Mouse (Mus musculus): ENCODE results near the gene Omt2b. TPM values are rescaled to one million over a fixed set of nuclear protein-coding genes. Genes with fewer than 3 reads are reported as not detected.
"Not testable (repeated sequence)": the region's sequence is repeated elsewhere in the genome, so short reads cannot be mapped to it uniquely, and the experiment has no call there.

Omt2b gene
- not detected in 2 replicates for polyA plus RNA-seq (2015; fragmentation: Nextera tagmentation; extraction: Ambion mirVana)

DNA sequence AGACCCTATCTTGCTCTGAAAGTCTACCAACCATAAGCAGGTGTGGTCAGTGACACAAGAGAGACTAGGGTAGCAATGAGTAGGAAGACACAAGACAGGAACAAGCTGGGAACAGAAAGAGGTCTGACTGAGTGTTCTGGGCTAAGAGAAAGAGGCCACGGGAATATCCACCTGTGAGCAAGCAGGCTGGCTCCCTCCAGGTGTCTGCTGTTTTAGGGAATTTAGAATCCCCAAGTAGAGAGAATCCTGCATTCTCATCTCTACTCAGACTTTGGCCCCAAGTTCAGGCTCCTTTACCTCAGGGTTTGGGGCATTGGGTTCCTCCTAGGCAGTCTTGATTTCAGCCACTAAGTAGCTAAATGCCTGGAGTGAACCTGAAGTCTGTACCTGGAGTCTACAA is at the start of gene Omt2b:
TSS of gene Omt2b (plus strand) at position 301 of the 400 bp plus-strand sequence.
- not testable (repeated sequence) for H3K27ac ChIP-seq; H3K4me1 ChIP-seq (replicated peaks); DNase-seq; H3K36me3 ChIP-seq; H3K9me3 ChIP-seq (replicated peaks); H3K4me2 ChIP-seq; H3K4me3 ChIP-seq (replicated peaks); H3K27me3 ChIP-seq; H3K9ac ChIP-seq; ATAC-seq (ENCODE audit: low read depth)
- WGBS (ENCODE audit: insufficient replicate concordance) = 77% methylated on average over 1 of the region's 1 CpGs

DNA sequence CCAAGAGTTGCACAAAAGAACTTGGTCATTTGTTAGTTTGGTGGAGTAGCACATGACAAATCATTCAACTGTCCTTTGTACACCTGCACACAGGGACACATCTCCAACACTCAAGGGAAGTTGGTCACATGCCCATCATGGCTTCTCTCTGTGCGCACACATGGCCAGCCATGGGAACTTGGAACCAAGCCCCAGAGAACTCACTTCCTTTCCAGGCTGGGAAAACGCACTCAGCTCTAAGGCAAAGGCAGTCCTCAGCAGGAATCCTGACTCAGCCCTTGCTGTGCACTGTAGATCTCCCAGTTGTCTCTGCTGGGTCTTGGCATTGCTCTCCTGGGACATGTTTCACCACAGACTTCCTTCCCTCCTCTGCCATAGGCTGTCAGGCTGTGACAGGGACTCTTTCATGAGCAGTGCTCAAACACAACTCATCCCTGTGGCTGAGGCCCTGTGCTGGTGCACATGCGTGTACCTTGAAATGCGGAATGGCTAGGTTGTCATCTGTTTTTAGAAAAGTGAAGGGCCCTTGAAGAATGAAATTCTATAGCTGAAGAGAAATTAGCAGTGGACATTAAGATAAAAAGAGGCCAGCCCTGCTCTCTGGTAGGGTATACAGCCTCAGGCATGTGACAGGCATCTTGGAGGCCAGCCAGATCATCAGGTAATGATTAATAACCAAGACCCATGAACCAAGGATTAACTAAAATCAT is 45.2 kb upstream of the Omt2b start:
- not testable (repeated sequence) for ATAC-seq (ENCODE audit: low read depth); H3K4me2 ChIP-seq; H3K27me3 ChIP-seq; H3K4me1 ChIP-seq (replicated peaks); H3K27ac ChIP-seq; H3K9me3 ChIP-seq (replicated peaks); DNase-seq; H3K4me3 ChIP-seq (replicated peaks); H3K9ac ChIP-seq; H3K36me3 ChIP-seq
- 68% methylated on average over 4 of the region's 4 CpGs for WGBS (ENCODE audit: insufficient replicate concordance)

DNA sequence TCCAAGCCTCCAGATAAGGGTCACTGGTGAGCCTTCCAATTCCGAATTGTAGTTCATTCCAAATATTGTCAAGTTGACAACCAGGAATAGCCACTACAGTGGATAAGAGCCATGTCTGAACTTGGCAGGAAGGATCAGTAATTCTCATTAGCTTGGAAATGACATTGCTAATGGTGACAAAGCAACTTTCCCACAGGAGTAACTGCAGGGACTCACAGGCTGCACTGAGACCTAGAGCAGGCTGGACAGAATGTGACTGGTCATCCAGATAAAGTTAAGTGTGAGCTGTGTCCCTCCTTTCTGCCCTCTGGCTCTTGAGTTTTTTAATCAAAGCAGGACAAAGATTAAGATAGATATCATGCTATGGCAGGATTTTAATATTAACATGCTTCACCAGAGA is 38.3 kb upstream of the Omt2b start:
- not testable (repeated sequence) for H3K36me3 ChIP-seq; H3K27me3 ChIP-seq; H3K9me3 ChIP-seq (replicated peaks); DNase-seq; ATAC-seq (ENCODE audit: low read depth); H3K4me3 ChIP-seq (replicated peaks); H3K27ac ChIP-seq; H3K4me2 ChIP-seq; H3K9ac ChIP-seq; H3K4me1 ChIP-seq (replicated peaks)
- 43% methylated on average over 1 of the region's 1 CpGs for WGBS (ENCODE audit: insufficient replicate concordance)

DNA sequence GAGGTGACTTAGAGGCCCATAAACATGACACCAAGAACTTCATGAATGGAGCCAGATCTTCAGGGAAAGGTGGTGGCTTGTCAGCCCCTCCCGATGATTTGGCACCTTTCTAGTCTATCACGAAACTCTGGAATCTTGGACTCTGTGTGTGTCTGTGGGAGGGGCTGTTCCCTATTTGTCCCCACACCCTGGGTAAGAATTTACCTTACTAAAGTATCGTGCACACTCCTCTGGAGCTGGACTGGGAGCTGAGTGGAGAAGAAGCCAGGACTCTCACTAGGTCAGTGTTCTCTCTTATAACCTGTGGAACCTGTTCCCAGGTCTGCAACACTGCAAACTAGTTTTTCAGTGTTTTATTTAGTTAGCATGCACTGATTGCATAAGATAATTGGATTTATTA is 37.7 kb upstream of the Omt2b start, which contains the start of gene Gm10639:
TSS of gene Gm10639 (plus strand) at position 201 of the 400 bp plus-strand sequence.
- H3K27me3 ChIP-seq; H3K4me1 ChIP-seq (replicated peaks); H3K27ac ChIP-seq; ATAC-seq (ENCODE audit: low read depth); H3K9ac ChIP-seq; H3K4me3 ChIP-seq (replicated peaks); H3K4me2 ChIP-seq; DNase-seq; H3K36me3 ChIP-seq; H3K9me3 ChIP-seq (replicated peaks): not testable (repeated sequence)
- WGBS (ENCODE audit: insufficient replicate concordance) = 67% methylated on average over 3 of the region's 3 CpGs

DNA sequence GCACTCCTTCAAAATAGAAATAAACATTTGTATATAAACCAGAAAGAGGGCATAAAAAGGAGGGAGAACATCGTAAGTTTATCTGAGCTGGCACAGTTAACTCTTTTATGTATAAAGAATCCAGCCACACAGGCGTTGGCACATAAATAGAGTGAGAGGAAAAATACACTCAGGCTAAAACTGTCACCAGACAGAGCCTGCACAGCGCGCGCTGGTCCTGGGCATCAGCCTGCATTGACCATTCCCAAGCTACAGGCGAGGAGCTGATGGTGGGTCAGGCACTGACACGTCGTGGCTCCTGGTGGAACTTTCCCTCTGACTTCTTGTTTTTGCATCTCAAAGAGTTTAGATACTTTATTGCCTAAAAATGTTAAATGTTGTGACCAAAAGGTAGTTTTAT is 34.9 kb upstream of the Omt2b start:
- H3K36me3 ChIP-seq; H3K4me3 ChIP-seq (replicated peaks); H3K4me2 ChIP-seq; H3K27ac ChIP-seq; H3K27me3 ChIP-seq; ATAC-seq (ENCODE audit: low read depth); H3K9me3 ChIP-seq (replicated peaks); H3K4me1 ChIP-seq (replicated peaks); DNase-seq; H3K9ac ChIP-seq: not testable (repeated sequence)
- WGBS (ENCODE audit: insufficient replicate concordance) = 74% methylated on average over 8 of the region's 8 CpGs

DNA sequence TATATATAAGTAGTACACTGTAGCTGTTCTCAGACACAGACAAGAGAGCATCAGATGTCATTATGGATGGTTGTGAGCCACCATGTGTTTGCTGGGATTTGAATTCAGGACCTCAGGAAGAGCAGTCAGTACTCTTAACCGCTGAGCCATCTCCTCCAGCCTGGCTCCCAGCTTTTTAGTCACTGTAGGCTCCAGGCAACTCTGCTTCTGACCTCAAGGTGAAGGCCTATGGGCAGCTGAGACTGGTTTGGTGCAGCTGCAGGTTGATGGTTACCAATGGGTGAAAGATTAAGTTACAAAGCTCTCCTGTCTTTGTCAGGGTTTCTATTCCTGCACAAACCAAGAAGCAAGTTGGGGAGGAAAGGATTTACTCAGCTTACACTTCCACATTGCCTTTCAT is 33.7 kb upstream of the Omt2b start:
- H3K36me3 ChIP-seq; H3K4me1 ChIP-seq (replicated peaks); H3K4me3 ChIP-seq (replicated peaks); H3K9ac ChIP-seq; ATAC-seq (ENCODE audit: low read depth); H3K9me3 ChIP-seq (replicated peaks); H3K27me3 ChIP-seq; H3K4me2 ChIP-seq; DNase-seq; H3K27ac ChIP-seq: not testable (repeated sequence)
- WGBS (ENCODE audit: insufficient replicate concordance) = 27% methylated on average over 1 of the region's 1 CpGs

DNA sequence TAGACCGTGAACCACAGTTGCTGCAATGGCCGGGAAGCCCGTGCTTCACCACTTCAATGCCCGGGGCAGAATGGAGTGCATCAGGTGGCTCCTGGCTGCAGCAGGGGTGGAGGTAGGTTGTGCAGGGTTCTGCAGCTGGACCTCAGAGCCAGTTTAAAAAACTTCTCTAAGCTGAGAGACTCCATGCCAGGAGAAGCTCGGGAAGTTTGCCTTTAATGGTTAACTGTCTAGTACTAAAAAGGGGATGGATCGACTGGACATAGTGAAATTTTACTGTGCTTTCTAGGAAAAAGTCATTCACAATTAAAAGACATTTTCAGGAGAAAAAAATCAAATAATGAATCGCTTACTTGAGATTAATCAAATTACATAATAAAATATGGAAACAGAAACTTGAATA is 32.6 kb upstream of the Omt2b start:
- H3K27me3 ChIP-seq; ATAC-seq (ENCODE audit: low read depth); H3K9ac ChIP-seq; DNase-seq; H3K9me3 ChIP-seq (replicated peaks); H3K4me1 ChIP-seq (replicated peaks); H3K27ac ChIP-seq; H3K4me3 ChIP-seq (replicated peaks); H3K4me2 ChIP-seq; H3K36me3 ChIP-seq: not testable (repeated sequence)
- 63% methylated on average over 7 of the region's 7 CpGs for WGBS (ENCODE audit: insufficient replicate concordance)

DNA sequence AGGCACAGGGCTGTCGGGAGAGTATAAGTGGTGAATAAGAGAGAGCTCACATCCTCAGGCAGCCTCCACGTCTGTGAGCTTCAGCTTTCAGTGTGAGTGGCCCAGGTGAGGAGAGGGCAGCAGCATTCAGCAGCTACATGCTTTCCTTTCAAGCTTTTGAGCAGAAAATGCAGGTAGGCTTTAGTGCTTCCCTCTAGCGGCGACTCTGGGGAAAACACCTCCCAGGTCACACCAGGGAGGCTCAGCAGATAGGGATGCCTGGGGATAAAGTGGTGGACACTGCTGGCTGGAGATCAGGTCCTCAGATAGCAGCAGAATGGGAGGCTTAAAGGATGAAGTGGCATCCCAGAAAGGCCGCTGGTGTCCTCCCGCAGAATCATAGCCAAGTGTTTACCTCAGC is 31.3 kb upstream of the Omt2b start:
- H3K4me2 ChIP-seq; H3K9ac ChIP-seq; H3K4me3 ChIP-seq (replicated peaks); H3K4me1 ChIP-seq (replicated peaks); H3K27ac ChIP-seq; ATAC-seq (ENCODE audit: low read depth); H3K27me3 ChIP-seq; H3K9me3 ChIP-seq (replicated peaks); H3K36me3 ChIP-seq: not testable (repeated sequence)
- DNase-seq = peak; percentile 34
- 9% methylated on average over 6 of the region's 6 CpGs for WGBS (ENCODE audit: insufficient replicate concordance)

DNA sequence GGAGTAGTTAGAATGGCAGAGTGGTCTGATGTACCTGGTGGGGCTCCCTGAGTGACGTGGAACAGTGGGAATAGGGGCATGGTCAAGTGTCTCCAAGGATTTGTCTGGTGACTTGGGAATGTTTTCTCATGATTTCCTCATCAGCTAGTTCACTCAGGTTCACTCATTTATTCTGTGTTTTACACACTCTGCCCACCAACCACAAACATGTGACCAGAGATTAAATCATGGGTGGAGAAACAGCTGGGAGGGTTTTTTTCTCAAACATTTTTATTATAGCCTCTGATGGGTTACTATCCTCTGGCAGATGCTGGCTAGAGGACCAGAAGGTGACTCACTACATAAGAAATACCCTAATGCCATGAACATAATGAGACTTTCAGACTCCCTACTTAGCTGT is 29.2 kb upstream of the Omt2b start:
- Histone ChIP-seq H3K4me3 (replicated peaks) (no peak overlapping the region), H3K9me3 (replicated peaks) (no peaks in the 10 kb centered on the region), H3K9ac (no peak overlapping the region), H3K4me1 (replicated peaks) (no peaks in the 10 kb centered on the region), H3K27me3 (no peaks in the 10 kb centered on the region), H3K36me3 (no peaks in the 10 kb centered on the region), H3K27ac (no peak overlapping the region), H3K4me2 (no peak overlapping the region)
- DNase-seq = no peak
- no peak for ATAC-seq (ENCODE audit: low read depth)
- WGBS (ENCODE audit: insufficient replicate concordance) = 54% methylated on average over 1 of the region's 1 CpGs

DNA sequence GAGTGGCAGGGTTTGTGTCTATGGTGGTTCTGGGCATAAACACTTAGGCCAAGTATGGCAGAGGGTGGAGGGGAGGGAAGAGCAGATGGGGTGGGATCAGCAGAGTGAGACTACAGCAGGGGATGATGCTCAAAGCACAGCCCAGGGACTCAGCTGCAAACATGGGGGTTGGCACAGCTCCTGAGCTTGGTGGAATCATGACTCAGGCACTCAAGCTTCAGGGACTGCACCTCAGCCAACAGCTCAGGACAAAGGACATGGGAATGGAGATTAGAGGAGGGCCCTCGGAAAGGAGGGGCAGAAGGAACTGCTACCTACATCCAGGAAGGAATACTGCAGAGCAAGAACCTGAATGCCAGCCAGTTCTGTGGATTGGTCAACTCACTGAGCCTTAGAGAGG is 28.2 kb upstream of the Omt2b start:
- not testable (repeated sequence) for H3K4me2 ChIP-seq; H3K36me3 ChIP-seq; H3K9ac ChIP-seq; H3K27ac ChIP-seq; H3K27me3 ChIP-seq; ATAC-seq (ENCODE audit: low read depth); DNase-seq; H3K4me1 ChIP-seq (replicated peaks); H3K9me3 ChIP-seq (replicated peaks); H3K4me3 ChIP-seq (replicated peaks)
- WGBS (ENCODE audit: insufficient replicate concordance) = 48% methylated on average over 1 of the region's 1 CpGs

DNA sequence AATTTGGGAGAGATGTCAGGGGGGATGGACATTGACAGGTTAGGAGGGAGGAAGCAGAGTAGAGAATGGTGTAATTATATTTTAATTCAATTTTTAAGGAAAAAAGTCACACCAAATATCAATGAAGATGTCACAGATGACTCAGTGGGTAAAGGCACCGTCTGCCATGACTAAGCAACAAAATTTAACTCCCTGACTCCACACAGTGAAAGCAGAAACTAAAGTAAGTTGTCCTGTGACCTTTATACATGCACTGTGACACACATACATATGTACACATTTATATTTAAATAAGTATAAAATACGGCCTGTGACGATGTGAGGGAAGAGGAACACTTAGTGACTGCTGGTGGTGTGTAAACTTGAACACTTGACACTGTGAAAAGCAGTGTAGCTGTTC is 19.3 kb upstream of the Omt2b start:
- not testable (repeated sequence) for DNase-seq; H3K4me1 ChIP-seq (replicated peaks); H3K36me3 ChIP-seq; ATAC-seq (ENCODE audit: low read depth); H3K9ac ChIP-seq; H3K9me3 ChIP-seq (replicated peaks); H3K27ac ChIP-seq; H3K4me3 ChIP-seq (replicated peaks); H3K27me3 ChIP-seq; H3K4me2 ChIP-seq
- 54% methylated on average over 3 of the region's 3 CpGs for WGBS (ENCODE audit: insufficient replicate concordance)

DNA sequence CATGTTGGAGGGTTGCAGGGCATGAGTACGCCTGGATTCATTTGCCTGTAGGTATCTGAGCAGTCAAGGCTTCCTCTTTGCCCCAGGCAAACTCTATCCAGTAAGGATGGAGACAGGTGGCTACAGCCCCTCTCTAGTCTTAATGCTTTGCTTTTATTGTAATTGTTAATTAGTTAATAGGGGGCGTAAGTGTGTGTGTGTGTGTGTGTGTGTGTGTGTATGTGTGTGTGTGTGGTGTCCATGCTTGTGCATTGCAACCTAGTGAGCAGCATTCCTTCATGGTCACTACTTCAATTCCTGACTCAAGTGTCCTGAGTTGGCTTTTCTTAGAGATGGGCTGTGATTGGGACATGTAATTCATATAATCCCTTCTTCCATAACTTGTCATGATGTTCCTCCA is 12.7 kb upstream of the Omt2b start, which contains the start of gene Omt2a:
TSS of gene Omt2a (minus strand) at position 101 of the 400 bp plus-strand sequence.
- no peak within 1 kb of the TSS for H3K27ac ChIP-seq
- H3K9me3 ChIP-seq (replicated peaks) = no peaks in the 10 kb centered on the region
- no peak within 1 kb of the TSS for H3K4me3 ChIP-seq (replicated peaks)
- no peaks in the 10 kb centered on the region for H3K27me3 ChIP-seq
- no peak within 1 kb of the TSS for H3K9ac ChIP-seq
- H3K4me2 ChIP-seq = no peak within 1 kb of the TSS
- DNase-seq (no peak), ATAC-seq (ENCODE audit: low read depth) (no peak)
- no peaks in the 10 kb centered on the region for H3K4me1 ChIP-seq (replicated peaks)
- WGBS (ENCODE audit: insufficient replicate concordance) = 45% methylated on average over 2 of the region's 2 CpGs
- no peaks in the 10 kb centered on the region for H3K36me3 ChIP-seq

All from liver, embryonic 13.5 days (tissue).